Mouse (Mus musculus): Measurements from ENCODE around the gene Gdf1. TPM values are rescaled to one million over a fixed set of nuclear protein-coding genes. Genes with fewer than 3 reads are reported as not detected.

Gdf1 gene
- 1 to 10 TPM in 2 of 4 experiments, under 1 TPM in 2; 0.70 to 1.6 (median 1.1) TPM for total RNA-seq (2022)

DNA sequence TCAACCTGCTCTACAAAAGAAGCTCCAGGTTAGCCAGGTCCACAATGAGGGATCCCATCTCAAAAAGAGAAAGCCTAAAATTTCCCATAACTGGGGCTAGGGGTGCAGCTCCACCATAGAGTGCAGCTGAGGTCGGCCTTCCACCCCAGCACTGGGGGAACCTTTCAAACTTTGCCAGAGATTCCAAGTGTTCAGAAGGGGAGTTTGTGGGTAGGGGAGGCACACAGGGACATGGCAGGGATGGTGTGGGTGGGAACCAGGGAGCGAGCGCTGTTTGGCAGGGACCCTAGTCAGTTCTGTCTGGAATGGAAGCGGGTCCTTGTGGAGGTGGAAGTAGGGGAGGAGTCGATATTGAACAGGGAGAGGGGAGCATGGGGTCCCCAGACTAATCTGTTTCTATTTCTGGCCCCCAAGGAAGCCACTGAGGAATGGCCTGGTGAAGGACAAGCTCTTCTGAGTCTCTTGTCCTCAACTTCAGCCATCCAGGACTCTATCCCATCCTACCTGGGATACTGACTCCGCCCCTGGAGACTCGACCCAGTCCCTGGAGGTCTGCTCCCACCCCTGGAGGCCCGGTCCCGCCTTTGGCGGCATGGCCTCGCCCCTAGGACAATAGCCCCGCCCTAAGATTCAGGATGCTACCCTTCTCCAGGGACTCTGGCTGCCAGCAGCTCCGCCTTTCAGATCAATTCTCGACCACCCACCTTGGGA lies at the start of gene Gdf1:
TSS of gene Gdf1 (plus strand) at position 694 of the 711 bp plus-strand sequence.
- no peak for DNase-seq

DNA sequence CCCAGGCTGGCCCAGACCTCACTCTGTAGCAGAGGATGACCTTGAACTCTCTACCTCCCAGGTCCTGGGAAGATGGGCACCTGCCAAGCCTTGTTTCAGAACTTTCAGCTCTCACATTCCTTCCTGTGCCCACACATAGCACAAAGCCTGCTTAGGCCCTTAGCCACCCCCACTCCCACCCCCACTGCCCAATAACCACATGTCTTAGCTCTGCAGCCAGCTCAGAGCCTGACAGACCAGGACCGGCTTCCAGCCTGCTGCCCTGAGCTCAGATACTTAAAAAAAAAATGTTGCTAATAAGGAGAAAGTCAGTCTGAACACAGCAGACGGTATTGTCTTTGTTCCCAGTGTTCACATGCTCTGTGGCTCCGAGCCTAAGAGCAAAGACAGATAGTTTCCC lies 48.6 kb upstream of the Gdf1 start:
- DNase-seq: no peak

DNA sequence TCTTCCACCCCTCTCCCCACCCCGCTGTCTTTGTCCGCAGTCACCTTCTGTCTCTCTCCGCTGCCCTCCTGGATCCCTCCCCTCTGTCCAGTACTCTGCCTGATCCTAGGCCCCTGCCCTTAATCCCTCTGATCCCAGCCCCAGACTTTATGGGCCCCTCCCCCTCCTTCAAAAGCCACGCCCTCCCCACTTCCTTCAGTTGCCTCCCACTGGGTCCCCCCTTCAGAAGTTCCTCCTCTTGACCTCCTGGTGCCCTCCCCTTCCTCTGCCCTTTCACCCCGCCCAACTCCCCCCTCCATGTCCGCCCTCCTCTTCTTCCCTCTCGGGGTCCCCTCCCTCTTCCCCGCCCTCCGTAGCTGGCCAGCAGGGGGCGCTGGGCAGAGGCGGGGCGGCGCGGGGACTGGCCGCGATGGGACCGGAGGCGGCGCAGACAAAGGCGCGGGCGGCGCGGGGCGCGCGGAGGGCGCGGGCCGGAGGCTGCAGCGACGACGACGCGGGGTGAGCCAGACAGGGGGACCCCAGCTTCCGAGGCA lies 46.9 kb upstream of the Gdf1 start, which contains the start of gene Homer3:
TSS of gene Homer3 (plus strand) at position 225 of the 533 bp plus-strand sequence.
- DNase-seq: peak; percentile 88

DNA sequence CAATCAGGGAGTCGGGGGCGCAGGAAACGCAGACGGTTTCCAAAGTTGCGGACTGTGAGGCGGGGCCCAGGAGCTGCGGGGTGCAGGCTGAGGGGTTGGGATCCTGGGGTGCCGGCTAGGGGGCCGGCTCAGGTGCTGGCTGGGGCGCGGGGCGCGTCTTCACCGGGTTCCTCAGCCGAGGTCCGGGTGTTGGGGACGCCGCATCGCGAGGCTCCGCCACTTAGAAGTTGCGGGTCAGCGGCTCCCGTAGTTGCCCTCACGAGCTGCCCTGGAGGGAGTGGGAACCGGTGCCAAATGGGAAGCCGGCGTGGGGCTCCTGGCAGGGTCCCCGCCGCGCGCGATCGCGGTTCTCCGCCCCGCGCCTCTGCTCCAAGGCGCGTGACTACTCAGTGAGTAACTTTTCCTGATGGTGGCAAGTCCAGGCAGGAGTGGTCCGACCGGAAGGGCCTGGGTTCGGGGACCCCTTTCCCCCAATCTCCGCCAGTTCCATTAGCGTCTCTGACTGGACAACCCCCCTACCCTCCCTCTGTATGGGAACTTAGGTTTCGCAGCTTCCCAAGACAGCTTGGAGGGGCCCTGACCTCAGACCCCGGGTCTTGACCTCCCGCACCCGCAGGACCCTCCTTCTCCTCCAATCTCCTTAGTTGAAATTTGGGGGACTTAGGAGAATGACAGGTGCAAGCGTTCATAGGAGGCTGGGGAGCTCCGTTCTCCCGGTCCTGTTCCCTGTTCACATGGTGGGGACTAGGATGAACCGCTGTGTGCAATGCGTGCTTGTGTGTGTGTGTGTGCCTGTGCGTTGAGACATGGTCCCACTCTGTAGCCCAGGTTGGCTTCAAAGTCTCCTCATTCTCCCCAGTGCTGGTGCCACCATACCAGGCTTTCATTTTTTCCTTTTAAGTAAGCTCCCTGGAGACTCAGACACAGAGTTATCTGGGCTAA lies 46.2 kb upstream of the Gdf1 start:
- DNase-seq: no peak

DNA sequence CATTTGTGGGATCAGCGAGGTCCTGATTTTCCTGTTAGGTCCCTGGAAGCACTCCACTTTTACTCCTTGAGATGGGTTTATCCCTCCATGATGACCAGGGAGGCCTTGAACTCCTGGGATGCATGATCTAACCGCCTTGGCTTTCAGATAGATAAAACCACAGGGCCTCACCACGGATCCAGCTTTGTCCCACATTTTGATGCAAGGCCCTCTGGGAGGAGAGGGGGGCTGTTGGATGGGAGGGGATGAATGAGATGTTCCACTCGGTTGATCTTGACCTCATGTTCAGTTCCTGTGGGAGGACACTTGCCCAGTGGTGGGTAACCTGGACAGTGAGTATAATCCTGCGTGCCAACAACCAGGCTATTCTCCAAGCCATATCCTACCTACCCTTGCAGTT lies 45.2 kb upstream of the Gdf1 start:
- no peak for DNase-seq

DNA sequence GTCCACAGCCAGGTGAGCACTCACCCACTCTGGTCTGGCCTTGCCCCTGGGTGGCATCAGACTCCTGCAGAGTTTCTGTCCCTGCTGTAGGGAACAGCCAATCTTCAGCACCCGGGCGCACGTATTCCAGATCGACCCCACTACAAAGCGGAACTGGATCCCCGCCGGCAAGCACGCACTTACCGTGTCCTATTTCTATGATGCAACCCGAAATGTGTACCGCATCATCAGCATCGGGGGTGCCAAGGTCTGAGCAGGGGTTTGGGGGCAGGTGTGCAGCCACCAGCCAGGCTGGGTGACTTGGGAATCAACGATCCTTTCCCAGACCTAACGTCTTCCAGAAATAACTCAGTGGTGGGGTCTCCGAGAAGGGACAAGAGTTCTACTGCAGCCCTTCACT lies 44.3 kb upstream of the Gdf1 start:
- DNase-seq: no peak

DNA sequence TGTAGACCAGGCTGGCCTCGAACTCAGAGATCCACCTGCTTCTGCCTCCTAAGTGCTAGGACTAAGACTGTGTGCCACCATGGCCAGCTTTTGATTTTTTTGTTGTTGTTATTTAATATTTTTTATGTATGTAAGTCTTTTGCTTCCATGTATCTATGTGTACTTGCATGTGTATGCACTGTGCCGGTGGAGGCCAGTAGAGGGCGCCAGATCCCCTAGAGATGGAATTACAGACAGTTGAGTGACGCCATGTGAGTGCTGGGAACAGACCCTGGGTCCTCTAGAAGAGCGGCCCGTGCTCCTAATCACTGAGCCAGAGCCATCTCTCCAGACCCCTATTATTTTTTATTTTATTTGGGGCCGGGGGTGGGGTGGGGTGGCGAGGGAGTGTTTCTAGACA lies 42.9 kb upstream of the Gdf1 start:
- DNase-seq: no peak

DNA sequence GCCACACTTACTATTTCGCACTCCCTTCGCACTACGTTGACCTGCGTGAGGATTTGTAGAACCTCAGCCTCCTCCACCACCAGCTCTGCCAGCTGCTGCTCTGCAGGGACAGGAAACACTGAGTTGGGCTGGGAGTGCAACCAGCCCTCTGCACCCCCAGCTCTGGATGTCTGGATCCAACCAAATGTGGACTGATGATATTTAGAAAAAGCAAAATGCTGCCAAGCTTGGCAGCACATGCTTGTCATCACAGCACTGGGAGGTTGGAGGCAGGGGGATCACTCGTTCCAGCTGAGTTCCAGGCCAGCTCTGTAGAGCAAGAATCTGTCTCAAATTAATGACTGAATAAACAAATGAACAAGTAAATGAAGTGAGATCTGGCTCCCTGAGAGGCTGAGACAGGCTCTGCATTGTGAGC lies 35.6 kb upstream of the Gdf1 start:
- DNase-seq: no peak

DNA sequence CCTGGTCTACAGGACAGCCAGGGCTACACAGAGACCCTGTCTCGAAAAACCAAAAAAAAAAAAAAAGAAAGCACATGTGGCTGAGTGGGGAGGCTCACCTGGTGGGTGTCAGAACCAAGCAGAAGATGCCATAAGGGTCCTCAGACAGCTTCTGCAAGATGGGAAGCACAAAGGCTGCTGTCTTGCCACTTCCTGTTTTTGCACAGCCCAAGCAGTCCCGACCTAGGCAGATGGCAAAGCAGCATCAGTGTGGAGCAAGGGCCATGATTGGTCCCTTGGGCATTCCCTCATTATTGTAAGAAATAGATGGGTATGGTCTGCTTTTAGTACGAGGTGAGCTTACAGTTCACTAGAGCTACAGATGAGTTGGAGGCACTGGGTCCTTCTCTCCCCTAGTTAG lies 28.7 kb upstream of the Gdf1 start:
- DNase-seq: no peak

DNA sequence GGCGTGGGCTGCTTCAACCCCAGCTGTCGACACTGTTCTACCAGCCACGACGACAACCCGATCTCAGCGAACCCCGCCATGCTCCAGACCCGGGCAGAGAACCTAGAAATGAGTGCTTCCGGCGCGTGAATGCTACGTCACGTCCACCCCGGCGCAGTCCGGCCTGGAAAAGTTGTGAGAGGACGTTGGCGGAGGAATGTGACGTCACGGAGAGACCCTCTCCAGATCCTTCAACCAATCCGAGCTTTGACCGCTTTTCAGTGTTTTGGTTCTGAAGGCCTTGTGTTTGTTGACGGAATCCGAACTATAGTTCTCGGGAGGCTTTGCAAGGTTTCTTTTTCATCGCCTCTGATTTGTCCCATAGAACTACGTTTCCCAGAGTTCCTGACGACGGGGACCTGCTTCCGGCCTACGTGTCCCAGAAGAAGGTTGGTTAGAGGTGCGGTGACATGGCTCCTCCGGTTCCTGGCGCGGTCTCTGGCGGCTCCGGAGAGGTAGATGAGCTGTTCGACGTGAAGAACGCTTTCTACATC lies 27.2 kb upstream of the Gdf1 start, which contains the start of the genes Ddx49 and Cope:
TSS of gene Ddx49 (minus strand) at position 132 of the 533 bp plus-strand sequence.
TSS of gene Cope (plus strand) at position 161 of the 533 bp plus-strand sequence.
- peak; percentile 91 for DNase-seq

DNA sequence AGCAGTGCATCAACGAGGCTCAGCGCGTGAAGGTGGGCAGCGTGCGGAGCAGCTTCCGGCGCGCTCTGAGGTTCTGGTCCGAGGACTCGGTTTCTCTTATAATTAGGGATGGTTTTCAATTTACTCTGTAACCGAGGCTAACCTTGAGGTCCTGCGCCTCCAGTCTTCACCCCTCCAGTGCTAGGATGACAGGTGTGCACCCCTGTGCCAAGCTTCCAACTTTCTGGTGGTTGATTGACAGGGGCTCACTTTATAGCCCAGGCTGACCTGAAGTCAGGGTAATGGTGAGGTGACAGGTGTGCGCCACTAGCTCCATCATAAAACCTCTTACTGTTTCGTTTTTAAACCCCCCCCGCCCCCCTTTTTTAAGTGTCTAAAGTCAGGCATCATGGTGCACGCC lies 26.7 kb upstream of the Gdf1 start:
- DNase-seq: no peak

DNA sequence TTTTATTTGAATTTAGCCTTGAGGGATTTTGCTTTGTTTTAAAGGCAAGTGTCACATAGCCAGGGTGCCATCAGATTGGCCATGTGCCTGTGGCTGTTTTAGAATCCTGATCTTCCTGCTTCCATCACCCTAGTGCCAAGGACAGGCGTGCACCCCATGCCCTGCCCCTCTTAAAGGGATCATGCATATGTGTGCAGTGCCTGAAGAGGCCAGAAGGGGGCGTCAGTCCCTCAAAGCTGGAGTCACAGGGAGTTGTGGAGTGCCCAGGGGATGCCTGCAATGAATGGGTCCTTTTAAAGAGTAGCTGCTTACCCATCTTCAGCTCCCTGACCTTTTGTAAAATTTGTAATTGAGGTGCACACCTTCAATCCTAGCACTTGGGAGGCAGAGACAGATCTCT lies 20.3 kb upstream of the Gdf1 start:
- no peak for DNase-seq

DNA sequence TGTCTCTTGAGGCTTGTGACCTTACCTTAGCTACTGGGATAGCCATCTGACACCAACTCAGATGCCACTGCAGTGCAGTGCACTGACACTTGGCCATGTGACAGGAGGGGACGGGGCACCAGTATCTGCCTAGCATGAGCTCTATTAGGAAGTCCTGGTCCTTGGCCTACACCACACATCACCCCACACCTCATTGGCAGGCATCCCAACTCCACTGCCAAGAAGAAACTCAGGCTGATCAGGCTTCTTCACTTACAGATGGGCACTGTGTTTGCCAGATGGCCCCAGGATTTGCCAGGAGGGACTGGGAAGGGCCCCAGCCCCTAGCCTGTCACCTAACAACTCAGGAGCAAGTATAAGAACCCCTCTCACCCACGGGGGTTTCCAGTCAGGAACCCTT lies 16.2 kb upstream of the Gdf1 start:
- DNase-seq: no peak

DNA sequence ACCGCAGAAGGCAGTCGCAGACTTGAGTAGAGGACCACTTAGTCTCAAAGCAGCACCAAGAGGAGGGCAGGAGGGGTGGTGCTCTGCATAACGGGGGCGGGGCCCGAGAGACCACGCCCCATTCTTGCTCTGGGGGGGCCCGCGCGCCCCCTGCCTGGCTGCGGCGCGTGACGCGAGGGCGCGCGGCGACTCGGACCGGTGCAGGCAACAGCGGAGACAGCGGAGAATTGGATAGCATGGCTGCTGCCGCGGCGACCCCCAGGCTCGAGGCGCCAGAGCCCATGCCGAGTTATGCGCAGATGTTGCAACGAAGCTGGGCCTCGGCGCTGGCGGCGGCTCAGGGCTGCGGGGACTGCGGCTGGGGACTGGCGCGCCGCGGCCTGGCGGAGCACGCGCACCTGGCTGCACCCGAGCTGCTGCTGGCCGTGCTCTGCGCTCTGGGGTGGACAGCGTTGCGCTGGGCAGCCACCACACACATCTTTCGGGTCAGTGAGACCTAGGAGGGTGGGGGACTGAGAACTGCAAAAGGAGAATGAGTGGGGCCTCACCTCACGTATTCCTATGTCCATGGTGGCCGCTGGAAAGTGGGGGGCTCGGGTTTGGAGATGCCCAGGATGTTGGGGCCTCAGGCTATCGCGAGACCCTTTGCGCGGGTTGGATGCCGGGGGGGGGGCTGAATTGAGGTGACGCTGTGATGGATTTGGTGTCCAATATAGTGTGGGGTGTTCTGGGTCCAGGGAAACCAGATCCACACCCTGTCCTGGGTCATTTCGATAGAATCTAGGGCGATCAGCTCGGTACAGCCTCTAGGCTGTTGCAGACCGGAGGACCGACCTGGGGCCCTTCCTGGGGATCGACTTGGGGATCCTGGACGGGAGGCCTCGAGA lies 13.8 kb upstream of the Gdf1 start, which contains the start of gene Cers1:
TSS of gene Cers1 (plus strand) at position 152 of the 887 bp plus-strand sequence.
- DNase-seq: no peak

DNA sequence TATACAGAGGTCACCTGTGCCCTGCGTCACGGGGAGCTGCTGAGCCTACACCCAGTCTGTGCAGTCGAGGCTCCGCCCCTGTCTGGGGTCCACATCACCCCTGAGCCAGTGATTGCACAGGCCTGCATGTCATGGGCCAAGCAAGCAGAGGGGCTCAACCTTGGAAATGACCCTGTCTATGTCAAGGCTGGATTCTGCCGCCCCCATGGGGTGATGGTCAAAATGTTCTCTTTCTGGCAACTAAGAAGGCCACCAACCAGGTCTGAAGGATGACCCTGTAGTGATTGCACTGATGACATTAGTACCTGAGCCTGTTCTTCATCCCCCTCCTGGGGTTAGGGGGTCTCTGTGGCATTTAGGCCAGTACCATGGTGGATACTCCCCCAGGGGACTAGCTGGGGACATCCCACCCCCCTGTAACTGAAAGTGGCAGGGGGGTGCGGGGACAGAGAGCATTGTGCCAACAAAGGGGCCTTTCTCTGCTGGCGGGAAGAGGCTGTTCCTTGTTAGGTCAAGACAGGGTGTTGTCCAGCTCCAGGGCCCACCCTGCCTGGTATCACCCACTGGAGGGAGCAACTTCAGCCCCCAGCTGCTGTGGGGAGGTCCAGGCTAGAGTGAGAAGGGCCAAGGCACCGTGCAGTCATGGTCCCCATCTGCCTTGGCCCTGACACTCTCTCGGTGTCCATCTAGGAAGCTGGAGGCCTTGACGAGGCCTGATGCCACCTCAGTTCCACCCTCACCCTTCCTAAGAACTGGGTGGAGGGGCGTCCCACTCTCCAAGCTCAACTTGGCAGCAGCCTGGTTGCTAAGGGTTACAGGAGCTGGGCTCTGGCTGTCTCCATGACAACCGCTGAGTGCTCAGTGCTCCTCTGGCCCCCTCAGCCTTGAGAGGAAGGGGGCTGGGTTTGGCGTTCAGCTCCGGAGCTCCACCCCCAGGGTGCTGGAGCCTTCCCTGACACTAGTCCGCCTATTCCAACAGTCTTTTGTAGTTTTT lies 12.8 kb upstream of the Gdf1 start:
- no peak for DNase-seq

DNA sequence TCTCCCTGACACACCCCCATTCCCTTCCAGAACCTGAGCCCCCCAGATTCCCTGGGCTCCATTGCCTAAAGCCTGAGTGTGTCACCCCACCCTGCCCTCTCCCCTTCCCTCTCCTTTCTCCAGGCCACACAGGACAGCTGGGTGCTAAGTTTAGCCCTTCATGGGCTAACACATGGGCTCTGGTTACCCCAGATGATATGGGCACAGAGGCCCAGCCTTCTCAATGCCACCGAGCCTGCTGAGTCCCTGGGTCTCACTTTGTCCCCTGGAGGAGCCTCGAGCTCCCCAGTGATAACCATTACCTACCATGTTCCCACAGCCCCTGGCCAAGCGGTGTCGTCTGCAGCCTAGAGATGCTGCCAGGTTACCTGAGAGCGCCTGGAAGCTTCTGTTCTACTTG lies 11.7 kb upstream of the Gdf1 start:
- DNase-seq: no peak

DNA sequence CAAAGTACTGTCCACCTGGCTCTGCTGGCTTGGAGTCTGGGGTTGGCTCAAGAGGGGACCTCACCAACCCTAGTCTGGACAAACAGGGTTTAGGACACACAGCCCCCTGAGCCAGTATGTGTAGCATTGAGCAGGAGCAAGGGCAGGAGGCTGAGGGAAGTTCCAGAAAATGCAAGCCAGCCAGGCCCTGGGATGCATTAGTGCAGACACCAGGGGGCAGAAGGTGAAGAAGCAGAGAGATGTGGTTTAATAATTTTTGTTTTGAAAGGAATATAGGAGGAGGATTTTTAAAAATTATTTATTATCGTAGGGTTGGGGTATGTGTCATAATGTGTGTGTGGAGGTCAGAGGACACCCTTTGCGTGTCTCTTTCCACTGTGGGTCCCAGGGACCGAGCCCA lies 5.9 kb upstream of the Gdf1 start:
- no peak for DNase-seq

DNA sequence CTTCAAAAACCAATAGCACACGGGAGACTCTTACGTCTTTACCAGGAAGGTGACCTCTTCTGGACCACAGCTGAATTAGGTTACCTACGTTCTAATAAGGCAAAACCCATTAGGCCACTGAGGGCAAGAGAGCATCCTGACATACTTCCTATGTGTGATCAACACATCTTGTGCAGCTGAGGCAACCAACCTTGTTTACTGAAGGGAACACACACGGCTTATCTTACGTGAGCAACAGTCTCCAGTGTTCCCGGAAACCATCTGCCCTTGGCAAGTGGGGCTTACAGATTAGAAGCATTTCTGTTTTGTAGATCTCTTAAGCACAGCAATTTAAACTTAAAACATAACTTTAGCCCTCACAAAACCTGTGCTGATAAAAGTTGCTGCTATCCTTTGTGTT lies 2.1 kb upstream of the Gdf1 start:
- DNase-seq: no peak

DNA sequence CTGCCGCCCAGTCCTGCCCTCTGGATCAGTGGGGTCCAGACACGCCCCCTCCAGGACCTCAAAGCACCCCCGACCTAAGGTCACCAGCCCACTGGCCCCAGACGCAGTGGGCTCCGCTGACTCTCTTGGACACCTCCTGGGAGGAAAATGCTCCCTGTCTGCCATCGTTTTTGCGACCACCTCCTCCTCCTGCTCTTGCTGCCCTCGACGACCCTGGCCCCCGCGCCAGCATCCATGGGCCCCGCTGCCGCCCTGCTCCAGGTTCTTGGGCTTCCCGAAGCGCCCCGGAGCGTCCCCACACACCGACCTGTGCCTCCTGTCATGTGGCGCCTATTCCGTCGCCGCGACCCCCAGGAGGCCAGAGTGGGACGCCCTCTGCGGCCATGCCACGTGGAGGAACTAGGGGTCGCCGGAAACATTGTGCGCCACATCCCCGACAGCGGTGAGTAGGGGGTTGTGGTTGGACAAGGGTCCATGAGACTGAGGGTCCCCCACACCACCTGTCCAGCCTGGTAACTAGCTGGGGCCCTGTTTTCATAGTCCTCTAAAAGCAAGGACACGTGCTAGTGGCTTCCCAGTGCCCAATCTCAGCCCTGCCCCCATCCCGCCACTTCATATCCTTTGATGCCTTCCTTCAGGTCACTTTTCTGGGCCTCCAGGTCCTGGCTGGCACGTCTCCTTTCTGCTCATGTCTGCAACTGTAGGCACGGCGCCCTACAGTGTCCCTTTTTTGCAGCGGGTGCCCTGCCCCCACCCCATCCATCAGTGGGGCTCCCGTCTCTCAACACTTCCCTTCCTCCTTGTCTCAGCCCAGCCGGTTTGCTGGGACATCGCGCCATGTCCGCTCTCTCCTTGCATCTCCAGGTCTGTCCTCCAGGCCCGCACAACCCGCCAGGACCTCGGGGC lies 471 bp downstream of the Gdf1 start:
- DNase-seq: no peak
